Mouse (Mus musculus): ENCODE measurements around the gene Cdh13. TPM values are rescaled to one million over a fixed set of nuclear protein-coding genes. Genes with fewer than 3 reads are reported as not detected.

Cdh13 gene
- polyA plus RNA-seq, 1 experiment, result 9.4 TPM

GRCm38 (mm10) chr8:119085022-119085421 is 801.5 kb downstream of the Cdh13 start:
- no peak overlapping the region for H3K4me3 ChIP-seq (ENCODE audit: insufficient read depth, poor library complexity, severe bottlenecking)
- TF ChIP-seq MYOD1 (IDR thresholded peaks at IDR 0.05; ENCODE audit: control insufficient read depth, insufficient read length, low read depth), result no peak
- TF ChIP-seq FOSL1 (IDR thresholded peaks at IDR 0.05; ENCODE audit: insufficient read depth, low read length, poor library complexity, severe bottlenecking), result no peak
- TF ChIP-seq CTCF (IDR thresholded peaks at IDR 0.05; ENCODE audit: control insufficient read depth, insufficient read depth, insufficient read length), result no peak
- no peak for TF ChIP-seq MYOG (IDR thresholded peaks at IDR 0.05; ENCODE audit: control insufficient read depth, extremely low read depth, insufficient read length)
- H3ac ChIP-seq (ENCODE audit: control insufficient read depth, insufficient read length, low read depth), result no peak overlapping the region
- H3K79me2 ChIP-seq (ENCODE audit: control insufficient read depth, insufficient read depth), result no peaks in the 10 kb centered on the region
- no peaks in the 10 kb centered on the region for H3K36me3 ChIP-seq (ENCODE audit: control insufficient read depth, insufficient read depth)
- no peaks in the 10 kb centered on the region for H3K79me3 ChIP-seq (ENCODE audit: low read depth)
- no peaks in the 10 kb centered on the region for H3K27me3 ChIP-seq (ENCODE audit: control insufficient read depth, insufficient read depth, insufficient read length)

GRCm38 (mm10) chr8:119098261-119098660 is 814.7 kb downstream of the Cdh13 start:
- no peak overlapping the region for H3ac ChIP-seq (ENCODE audit: control insufficient read depth, insufficient read length, low read depth)
- no peak overlapping the region for H3K4me3 ChIP-seq (ENCODE audit: insufficient read depth, poor library complexity, severe bottlenecking)
- H3K27me3 ChIP-seq (ENCODE audit: control insufficient read depth, insufficient read depth, insufficient read length), result no peaks in the 10 kb centered on the region
- H3K79me2 ChIP-seq (ENCODE audit: control insufficient read depth, insufficient read depth), result no peaks in the 10 kb centered on the region
- H3K79me3 ChIP-seq (ENCODE audit: low read depth), result no peaks in the 10 kb centered on the region
- no peak for TF ChIP-seq CEBPB (IDR thresholded peaks at IDR 0.05; ENCODE audit: low read depth)
- no peak for TF ChIP-seq USF1 (IDR thresholded peaks at IDR 0.05; ENCODE audit: low read depth)
- no peak for TF ChIP-seq MYOG (IDR thresholded peaks at IDR 0.05; ENCODE audit: control insufficient read depth, extremely low read depth, insufficient read length)
- no peak for TF ChIP-seq MAX (IDR thresholded peaks at IDR 0.05)
- TF ChIP-seq MYOD1 (IDR thresholded peaks at IDR 0.05; ENCODE audit: control insufficient read depth, insufficient read length, low read depth), result no peak
- TF ChIP-seq CTCF (IDR thresholded peaks at IDR 0.05; ENCODE audit: control insufficient read depth, insufficient read depth, insufficient read length), result no peak
- H3K36me3 ChIP-seq (ENCODE audit: control insufficient read depth, insufficient read depth), result no peaks in the 10 kb centered on the region

GRCm38 (mm10) chr8:119102871-119103270 is 819.3 kb downstream of the Cdh13 start:
- Histone ChIP-seq H3ac (ENCODE audit: control insufficient read depth, insufficient read length, low read depth) (no peak overlapping the region), H3K4me3 (ENCODE audit: insufficient read depth, poor library complexity, severe bottlenecking) (no peak overlapping the region), H3K79me3 (ENCODE audit: low read depth) (no peaks in the 10 kb centered on the region), H3K79me2 (ENCODE audit: control insufficient read depth, insufficient read depth) (no peaks in the 10 kb centered on the region), H3K27me3 (ENCODE audit: control insufficient read depth, insufficient read depth, insufficient read length) (no peaks in the 10 kb centered on the region), H3K36me3 (ENCODE audit: control insufficient read depth, insufficient read depth) (no peaks in the 10 kb centered on the region)
- TF ChIP-seq CEBPB (IDR thresholded peaks at IDR 0.05; ENCODE audit: low read depth) (no peak), MYOG (IDR thresholded peaks at IDR 0.05; ENCODE audit: control insufficient read depth, extremely low read depth, insufficient read length) (no peak), MAX (IDR thresholded peaks at IDR 0.05) (no peak), MYOD1 (IDR thresholded peaks at IDR 0.05; ENCODE audit: control insufficient read depth, insufficient read length, low read depth) (no peak), CTCF (IDR thresholded peaks at IDR 0.05; ENCODE audit: control insufficient read depth, insufficient read depth, insufficient read length) (no peak), USF1 (IDR thresholded peaks at IDR 0.05; ENCODE audit: low read depth) (no peak), FOSL1 (IDR thresholded peaks at IDR 0.05; ENCODE audit: insufficient read depth, low read length, poor library complexity, severe bottlenecking) (no peak)

GRCm38 (mm10) chr8:119109655-119110054 is 826.1 kb downstream of the Cdh13 start:
- Histone ChIP-seq H3K36me3 (ENCODE audit: control insufficient read depth, insufficient read depth) (no peaks in the 10 kb centered on the region), H3ac (ENCODE audit: control insufficient read depth, insufficient read length, low read depth) (no peak overlapping the region), H3K27me3 (ENCODE audit: control insufficient read depth, insufficient read depth, insufficient read length) (no peaks in the 10 kb centered on the region), H3K79me3 (ENCODE audit: low read depth) (no peaks in the 10 kb centered on the region), H3K79me2 (ENCODE audit: control insufficient read depth, insufficient read depth) (no peaks in the 10 kb centered on the region), H3K4me3 (ENCODE audit: insufficient read depth, poor library complexity, severe bottlenecking) (no peak overlapping the region)
- TF ChIP-seq MAX (IDR thresholded peaks at IDR 0.05), result no peak

GRCm38 (mm10) chr8:119112861-119113260 is 829.3 kb downstream of the Cdh13 start:
- TF ChIP-seq FOSL1 (IDR thresholded peaks at IDR 0.05; ENCODE audit: insufficient read depth, low read length, poor library complexity, severe bottlenecking), result no peak
- TF ChIP-seq CEBPB (IDR thresholded peaks at IDR 0.05; ENCODE audit: low read depth), result no peak
- no peak for TF ChIP-seq CTCF (IDR thresholded peaks at IDR 0.05; ENCODE audit: control insufficient read depth, insufficient read depth, insufficient read length)
- TF ChIP-seq MAX (IDR thresholded peaks at IDR 0.05), result no peak
- TF ChIP-seq MYOG (IDR thresholded peaks at IDR 0.05; ENCODE audit: control insufficient read depth, extremely low read depth, insufficient read length), result no peak
- TF ChIP-seq USF1 (IDR thresholded peaks at IDR 0.05; ENCODE audit: low read depth), result no peak
- no peak overlapping the region for H3ac ChIP-seq (ENCODE audit: control insufficient read depth, insufficient read length, low read depth)
- no peaks in the 10 kb centered on the region for H3K27me3 ChIP-seq (ENCODE audit: control insufficient read depth, insufficient read depth, insufficient read length)
- H3K79me2 ChIP-seq (ENCODE audit: control insufficient read depth, insufficient read depth), result no peaks in the 10 kb centered on the region
- H3K36me3 ChIP-seq (ENCODE audit: control insufficient read depth, insufficient read depth), result no peaks in the 10 kb centered on the region
- no peaks in the 10 kb centered on the region for H3K79me3 ChIP-seq (ENCODE audit: low read depth)
- no peak overlapping the region for H3K4me3 ChIP-seq (ENCODE audit: insufficient read depth, poor library complexity, severe bottlenecking)

GRCm38 (mm10) chr8:119121236-119121635 is 837.7 kb downstream of the Cdh13 start:
- H3K4me3 ChIP-seq (ENCODE audit: insufficient read depth, poor library complexity, severe bottlenecking), result no peak overlapping the region
- no peaks in the 10 kb centered on the region for H3K36me3 ChIP-seq (ENCODE audit: control insufficient read depth, insufficient read depth)
- H3K79me2 ChIP-seq (ENCODE audit: control insufficient read depth, insufficient read depth), result no peaks in the 10 kb centered on the region
- no peaks in the 10 kb centered on the region for H3K79me3 ChIP-seq (ENCODE audit: low read depth)
- H3ac ChIP-seq (ENCODE audit: control insufficient read depth, insufficient read length, low read depth), result no peak overlapping the region
- TF ChIP-seq MYOG (IDR thresholded peaks at IDR 0.05; ENCODE audit: control insufficient read depth, extremely low read depth, insufficient read length) (no peak), USF1 (IDR thresholded peaks at IDR 0.05; ENCODE audit: low read depth) (no peak), MAX (IDR thresholded peaks at IDR 0.05) (no peak), MYOD1 (IDR thresholded peaks at IDR 0.05; ENCODE audit: control insufficient read depth, insufficient read length, low read depth) (no peak), FOSL1 (IDR thresholded peaks at IDR 0.05; ENCODE audit: insufficient read depth, low read length, poor library complexity, severe bottlenecking) (no peak), CTCF (IDR thresholded peaks at IDR 0.05; ENCODE audit: control insufficient read depth, insufficient read depth, insufficient read length) (no peak), CEBPB (IDR thresholded peaks at IDR 0.05; ENCODE audit: low read depth) (no peak)
- no peaks in the 10 kb centered on the region for H3K27me3 ChIP-seq (ENCODE audit: control insufficient read depth, insufficient read depth, insufficient read length)
